Mouse (Mus musculus) T-cell, adult 2 months (primary cell): ENCODE measurements around the gene Wasf2.

Experiments used
- DNase-seq: peaks from one replicate; pipeline ENCODE4 v3.0.0; 2022; ENCODE audit warnings: low spot score

The Wasf2 gene

DNA sequence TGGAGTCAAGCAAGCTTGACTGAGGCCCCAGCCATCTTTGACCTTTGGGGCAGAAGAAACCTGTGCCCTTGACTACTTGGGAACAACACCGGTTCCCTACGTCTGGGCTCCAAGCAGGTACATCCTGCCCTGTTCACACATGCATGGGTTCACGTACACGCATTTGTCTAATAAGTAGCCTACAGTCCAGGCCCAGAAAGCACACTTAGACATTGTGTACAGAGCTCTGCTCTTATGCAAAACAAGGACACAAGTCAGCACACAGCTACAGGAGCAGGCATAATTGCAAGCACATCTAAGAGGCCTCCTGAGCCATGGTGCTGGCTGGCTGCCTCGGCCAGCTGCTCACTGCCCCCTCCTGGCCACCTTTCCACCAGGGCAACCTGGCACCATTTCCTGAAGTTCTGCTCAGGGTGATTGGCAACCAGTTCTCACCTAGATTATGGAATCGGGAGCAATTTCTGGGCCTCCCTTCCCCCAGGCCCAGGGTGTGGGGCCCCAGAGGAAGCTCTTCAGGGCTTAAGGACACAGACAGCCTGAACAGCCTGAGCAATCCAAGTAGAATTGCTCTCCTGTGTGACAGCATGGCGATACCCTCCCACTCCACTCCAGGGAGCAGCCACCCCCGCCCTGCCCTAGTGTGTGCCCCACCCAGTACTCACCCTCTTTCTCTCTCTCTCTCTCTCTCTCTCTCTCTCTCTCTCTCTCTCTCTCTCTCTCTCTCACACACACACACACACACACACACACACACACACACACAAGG lies 70.9 kb downstream of the Wasf2 start:
- peak; percentile 64 for DNase-seq

DNA sequence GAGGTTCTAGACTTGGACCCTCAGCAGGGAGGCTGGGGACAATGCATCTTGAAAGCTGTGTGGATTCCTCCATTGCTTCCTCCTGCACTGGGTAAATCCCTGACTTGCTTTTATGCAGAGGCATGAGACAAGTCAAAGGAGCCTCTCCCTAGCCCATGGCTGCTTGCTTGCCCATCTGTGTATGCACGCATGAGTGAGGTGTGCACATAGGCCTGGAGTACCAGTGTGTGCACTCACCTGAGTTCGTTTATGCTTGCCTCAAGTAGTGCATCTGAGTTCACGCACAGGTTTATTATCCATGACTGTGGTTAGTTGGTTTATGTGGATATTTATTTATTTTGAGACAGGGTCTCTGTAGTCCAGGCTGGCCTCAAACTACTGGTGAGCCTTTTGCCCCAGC lies 71.9 kb downstream of the Wasf2 start:
- DNase-seq = no peak

DNA sequence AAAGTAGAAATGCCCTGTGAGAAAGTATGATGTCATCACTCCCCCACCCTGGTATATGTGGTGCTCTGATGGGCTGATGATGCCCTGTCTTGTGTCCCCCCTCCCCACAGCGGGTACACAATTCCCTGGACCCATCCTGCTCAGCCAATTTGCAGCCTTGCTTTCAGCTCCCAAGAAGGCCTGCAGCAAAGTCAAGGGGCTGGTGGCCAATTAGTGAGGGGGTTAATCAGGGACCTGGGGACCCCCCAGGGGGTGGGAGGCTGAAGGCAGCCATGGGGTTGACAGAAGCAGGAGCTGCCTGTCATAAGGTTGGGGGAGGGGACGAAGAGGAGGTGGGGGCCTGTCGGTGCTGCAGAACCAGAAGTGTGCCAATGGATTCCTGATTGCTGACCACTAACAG lies 73.3 kb downstream of the Wasf2 start:
- no peak for DNase-seq

DNA sequence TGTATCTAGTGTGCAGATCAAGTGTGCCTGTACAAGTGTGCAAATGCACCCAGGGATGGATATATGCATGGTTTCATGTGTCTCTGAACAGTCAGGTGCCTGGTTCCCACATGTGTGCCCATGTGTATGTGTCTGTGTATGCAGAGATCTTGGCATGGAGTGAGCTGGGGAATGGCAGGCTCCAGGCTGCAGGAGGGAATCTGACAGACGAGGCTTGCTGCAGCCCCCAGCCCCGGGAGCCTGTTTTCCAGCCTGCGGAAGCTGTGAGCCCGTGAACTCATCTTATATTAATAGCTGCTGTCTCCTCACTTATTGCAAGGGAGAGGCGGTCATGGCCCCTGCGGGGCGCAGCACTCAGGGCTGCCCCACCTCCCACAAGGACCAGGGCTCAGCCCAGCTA lies 74.1 kb downstream of the Wasf2 start:
- DNase-seq = no peak

GRCm38 (mm10) chr4:133209366-133209765 lies 79.1 kb downstream of the Wasf2 start:
- peak; percentile 62 for DNase-seq

- no peak for DNase-seq
Measured at GRCm38 (mm10) chr4:133210023-133210787, 79.9 kb downstream of the Wasf2 start.

DNA sequence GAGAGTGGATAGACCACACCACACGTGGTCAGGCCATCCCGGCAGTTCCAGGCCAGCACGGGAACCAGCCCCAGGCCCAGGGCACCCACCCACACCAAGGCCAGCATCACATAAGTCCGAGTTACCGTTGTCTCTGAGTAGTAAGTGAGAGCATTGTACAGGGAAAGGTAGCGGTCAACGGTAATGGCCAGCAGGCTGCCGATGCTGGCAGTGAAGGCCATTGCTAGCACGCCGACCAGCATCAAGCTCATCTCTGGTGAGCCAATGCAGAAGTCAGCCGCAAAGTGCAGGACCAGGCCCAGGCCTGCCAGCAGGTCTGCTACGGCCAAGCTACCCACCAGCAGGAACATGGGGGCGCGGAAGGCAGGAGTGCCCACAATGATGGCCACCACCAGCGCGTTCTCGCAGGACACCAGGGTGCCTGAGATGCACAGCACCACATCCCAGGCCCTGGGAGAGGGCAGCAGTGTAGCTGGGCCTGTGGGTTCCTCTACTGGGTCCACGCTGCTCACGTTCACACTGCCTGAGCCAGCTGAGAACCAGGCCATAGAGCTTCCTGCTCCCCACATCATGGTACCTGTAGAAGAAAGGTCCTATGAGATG lies 80.6 kb downstream of the Wasf2 start:
- DNase-seq = no peak

DNA sequence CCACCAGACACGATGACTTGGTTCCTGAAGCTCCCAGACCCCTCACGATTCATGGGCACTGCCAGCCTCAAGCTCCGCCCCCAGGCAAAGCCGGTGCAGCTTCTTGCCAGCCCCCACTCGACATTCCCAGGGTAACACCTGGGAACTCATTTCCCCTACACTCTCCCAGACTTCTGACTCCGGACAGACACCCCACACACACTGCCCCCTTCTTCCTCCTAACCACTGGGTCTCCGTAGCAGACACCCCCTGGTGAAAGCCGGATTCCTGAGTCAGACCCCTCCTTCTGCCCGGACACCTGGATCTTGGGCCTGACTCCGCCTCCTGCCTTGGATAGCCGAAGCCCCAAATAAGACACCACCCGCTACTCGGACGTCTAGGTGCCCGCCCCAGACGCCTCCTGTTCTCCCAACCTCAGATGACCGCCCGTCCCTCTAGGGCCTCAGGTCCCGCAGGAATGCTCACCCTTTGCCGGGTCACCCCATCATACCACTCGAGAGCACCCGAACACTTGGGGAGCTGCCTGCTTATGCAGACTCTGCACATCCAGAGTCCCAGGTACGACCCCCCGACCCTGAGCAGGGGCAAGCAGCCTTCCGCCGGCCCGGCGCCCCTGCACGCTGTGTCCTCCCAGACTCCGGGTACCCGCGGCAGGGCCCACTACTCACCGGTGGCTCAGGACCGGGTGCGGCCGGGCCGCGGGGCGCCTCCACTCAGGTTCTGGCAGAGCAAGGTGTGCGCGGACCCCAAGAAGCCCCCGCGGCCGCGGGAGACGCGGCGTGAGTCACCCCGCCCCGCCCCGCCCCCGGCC lies 81.7 kb downstream of the Wasf2 start, which contains the start of the genes Cd164l2 and Gpr3:
Gene Cd164l2 (plus strand): TSS at position 381 of the 811 bp plus-strand sequence.
Gene Gpr3 (minus strand): TSS at position 786 of the 811 bp plus-strand sequence.
- DNase-seq = no peak

DNA sequence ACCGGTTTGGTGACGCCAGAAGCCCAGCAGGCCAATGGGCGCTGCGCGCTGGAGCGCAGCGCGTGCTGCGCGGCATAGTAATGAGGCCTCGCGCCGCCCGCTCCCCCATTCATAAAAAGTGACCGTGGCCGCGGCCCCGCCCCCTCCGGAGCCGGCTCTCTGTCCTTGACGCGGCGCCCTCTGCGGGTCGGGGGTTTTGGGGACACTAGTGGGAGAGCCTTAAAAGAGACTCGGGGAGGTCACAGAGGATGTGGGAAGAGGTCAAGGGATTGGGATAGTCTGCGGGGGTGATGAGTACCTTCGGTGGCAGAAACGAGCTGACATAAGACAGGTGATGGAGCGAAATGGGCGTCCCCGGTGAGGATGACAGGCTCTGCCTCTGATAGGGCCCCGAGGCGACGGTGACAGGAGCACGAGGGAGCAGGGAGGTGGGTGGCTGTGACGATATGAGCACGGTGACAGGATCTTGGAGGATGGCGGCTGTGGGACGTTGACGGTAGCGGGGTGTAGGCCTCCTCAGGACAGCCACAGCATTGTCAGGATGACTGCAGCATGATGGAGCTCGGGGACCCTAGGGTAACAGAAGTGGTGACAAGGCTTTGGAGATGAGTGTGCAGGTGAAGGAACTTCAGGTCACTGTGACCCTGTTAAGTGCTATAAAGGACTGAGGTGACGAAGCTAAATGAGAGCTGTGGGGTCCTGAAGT lies 82.4 kb downstream of the Wasf2 start:
- peak; percentile 81 for DNase-seq

- DNase-seq = no peak
Measured at GRCm38 (mm10) chr4:133213268-133213590, 82.9 kb downstream of the Wasf2 start.

GRCm38 (mm10) chr4:133213661-133214060 lies 83.4 kb downstream of the Wasf2 start:
- no peak for DNase-seq

DNA sequence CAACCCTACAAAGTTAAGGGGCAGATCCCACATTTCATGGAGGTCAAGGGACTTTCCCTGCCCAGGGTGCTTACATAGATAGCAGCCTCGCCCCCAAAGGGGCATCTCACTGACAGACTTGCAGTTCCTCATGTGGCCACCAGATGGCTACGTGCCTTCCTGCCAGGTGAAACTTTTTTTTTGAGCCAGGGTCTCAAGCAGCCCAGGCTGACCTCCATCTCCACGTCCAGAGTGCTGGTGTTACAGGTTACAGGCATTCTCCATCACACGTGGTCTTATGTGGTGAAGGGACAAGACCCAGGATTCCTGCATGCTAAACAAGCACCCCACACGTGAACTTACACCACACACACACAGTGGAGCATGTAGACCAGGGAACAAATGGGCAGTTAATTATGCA lies 87.3 kb downstream of the Wasf2 start:
- peak; percentile 65 for DNase-seq

GRCm38 (mm10) chr4:133218745-133219144 lies 88.4 kb downstream of the Wasf2 start:
- DNase-seq = no peak

GRCm38 (mm10) chr4:133220656-133221055 lies 90.4 kb downstream of the Wasf2 start:
- no peak for DNase-seq

GRCm38 (mm10) chr4:133221701-133222100 lies 91.4 kb downstream of the Wasf2 start:
- no peak for DNase-seq

- no peak for DNase-seq
Measured at GRCm38 (mm10) chr4:133223875-133224274, 93.6 kb downstream of the Wasf2 start.

GRCm38 (mm10) chr4:133226073-133226472 lies 95.8 kb downstream of the Wasf2 start:
- DNase-seq = no peak

- no peak for DNase-seq
Measured at GRCm38 (mm10) chr4:133227636-133228035, 97.3 kb downstream of the Wasf2 start.

DNA sequence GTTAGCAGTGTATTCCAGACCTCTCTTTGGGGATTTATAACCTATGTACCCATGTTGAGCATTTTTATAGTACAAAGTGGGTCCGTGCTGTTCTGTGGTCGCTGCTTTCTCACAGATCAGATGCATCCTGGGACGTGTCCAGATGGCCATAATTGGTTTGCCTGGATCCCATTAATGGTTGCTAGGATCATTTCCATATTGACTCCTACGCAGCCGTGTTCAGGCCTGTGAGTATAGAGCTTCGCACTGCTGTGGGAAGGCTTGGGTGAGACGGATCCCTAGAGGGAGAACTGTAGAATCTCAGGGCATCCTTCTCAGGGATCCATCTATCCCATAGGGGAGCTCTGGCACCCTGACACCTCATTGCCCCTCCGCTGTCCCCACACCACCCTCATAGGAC lies 99.3 kb downstream of the Wasf2 start:
- no peak for DNase-seq

- DNase-seq = no peak
Measured at GRCm38 (mm10) chr4:133233285-133233976, 103.1 kb downstream of the Wasf2 start.

DNA sequence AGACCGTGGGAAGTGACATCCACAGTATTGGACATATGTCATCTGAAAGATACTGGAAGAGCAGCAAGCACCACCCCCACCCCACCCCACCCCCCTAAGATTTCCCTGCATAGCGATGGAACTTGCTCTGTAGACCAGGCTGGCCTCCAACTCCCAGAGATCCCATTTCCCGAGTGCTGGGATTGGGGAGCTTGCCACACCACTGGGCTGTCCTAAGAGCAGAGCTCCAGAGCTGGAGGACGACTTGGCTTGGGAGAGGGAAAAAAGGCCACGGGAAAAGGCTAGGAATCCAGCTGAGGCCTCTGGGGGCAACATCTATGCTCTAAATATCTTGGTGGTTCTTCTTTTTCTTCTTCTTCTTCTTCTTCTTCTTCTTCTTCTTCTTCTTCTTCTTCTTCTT lies 104.5 kb downstream of the Wasf2 start:
- DNase-seq = no peak
